Mouse (Mus musculus): Measurements from ENCODE around the gene Eml6. TPM values are rescaled to one million over a fixed set of nuclear protein-coding genes. Genes with fewer than 3 reads are reported as not detected.
A peak's percentile ranks its signal among the peaks of the same experiment; 100 is the strongest.

Eml6 gene
- 0.53 and 0.54 TPM in 2 replicates for polyA plus RNA-seq (2014; fragmentation: Nextera tagmentation; extraction: Ambion mirVana)

GRCm38 (mm10) chr11:30025835-30026472 is at the start of gene Eml6:
TSS of gene Eml6 (minus strand) at chr11:30026033.
- H3K4me2 ChIP-seq (replicated peaks; ENCODE audit: low read depth, low read length), result peak within 1 kb of the TSS; percentile 95
- peaks cover 25% of the 10 kb centered on the region for H3K27me3 ChIP-seq (ENCODE audit: control insufficient read depth, insufficient read depth, low read length)
- peak within 1 kb of the TSS; percentile 60 for H3K4me3 ChIP-seq (ENCODE audit: low read length)
- 1% methylated on average over 39 of the region's 39 CpGs for WGBS
- H3K4me1 ChIP-seq (ENCODE audit: control insufficient read depth, insufficient read depth, low read length), result 0 out of 2 replicates have a peak, but pooled peaks cover 6% of the 10 kb centered on the region
- no peaks in the 10 kb centered on the region for H3K9me3 ChIP-seq (ENCODE audit: control insufficient read depth, low read length)
- H3K27ac ChIP-seq (ENCODE audit: low read depth, low read length), result peak within 1 kb of the TSS; percentile 51; the same call in 1 of the 2 replicates
- peak within 1 kb of the TSS; percentile 66 for H3K9ac ChIP-seq (ENCODE audit: low read depth, low read length)
- ATAC-seq (ENCODE audit: low FRiP score, low TSS enrichment), result peak; percentile 99
- no peaks in the 10 kb centered on the region for H3K36me3 ChIP-seq (ENCODE audit: control insufficient read depth, insufficient read depth, low read length)

GRCm38 (mm10) chr11:30057299-30057698 is 31.5 kb upstream of the Eml6 start:
- 0 out of 2 replicates have a peak, but pooled peaks have one; percentile 57 for ATAC-seq (ENCODE audit: low FRiP score, low TSS enrichment)
- no peaks in the 10 kb centered on the region for H3K36me3 ChIP-seq (ENCODE audit: control insufficient read depth, insufficient read depth, low read length)
- no peak overlapping the region for H3K27ac ChIP-seq (ENCODE audit: low read depth, low read length)
- no peak overlapping the region for H3K9ac ChIP-seq (ENCODE audit: low read depth, low read length)
- no peaks in the 10 kb centered on the region for H3K27me3 ChIP-seq (ENCODE audit: control insufficient read depth, insufficient read depth, low read length)
- WGBS, result 49% methylated on average over 8 of the region's 8 CpGs
- H3K9me3 ChIP-seq (ENCODE audit: control insufficient read depth, low read length), result no peaks in the 10 kb centered on the region
- H3K4me3 ChIP-seq (ENCODE audit: low read length), result no peak overlapping the region
- no peak overlapping the region for H3K4me2 ChIP-seq (replicated peaks; ENCODE audit: low read depth, low read length)
- H3K4me1 ChIP-seq (ENCODE audit: control insufficient read depth, insufficient read depth, low read length), result no peaks in the 10 kb centered on the region

- no peak overlapping the region for H3K27ac ChIP-seq (ENCODE audit: low read depth, low read length)
- peaks cover 25% of the 10 kb centered on the region for H3K27me3 ChIP-seq (ENCODE audit: control insufficient read depth, insufficient read depth, low read length)
- peak overlapping the region; percentile 95 for H3K4me2 ChIP-seq (replicated peaks; ENCODE audit: low read depth, low read length)
- WGBS, result 3% methylated on average over 4 of the region's 4 CpGs
- H3K4me3 ChIP-seq (ENCODE audit: low read length), result peak overlapping the region; percentile 60
- H3K36me3 ChIP-seq (ENCODE audit: control insufficient read depth, insufficient read depth, low read length), result no peaks in the 10 kb centered on the region
- no peaks in the 10 kb centered on the region for H3K9me3 ChIP-seq (ENCODE audit: control insufficient read depth, low read length)
- 0 out of 2 replicates have a peak, but pooled peaks cover 6% of the 10 kb centered on the region for H3K4me1 ChIP-seq (ENCODE audit: control insufficient read depth, insufficient read depth, low read length)
- ATAC-seq (ENCODE audit: low FRiP score, low TSS enrichment), result no peak
- H3K9ac ChIP-seq (ENCODE audit: low read depth, low read length), result 0 out of 2 replicates have a peak overlapping the region, but pooled peaks have one; percentile 49
These were observed 689 bp downstream of the Eml6 start for GRCm38 (mm10) chr11:30025144-30025543.

- 0 out of 2 replicates have a peak, but pooled peaks have one; percentile 2 for ATAC-seq (ENCODE audit: low FRiP score, low TSS enrichment)
- H3K36me3 ChIP-seq (ENCODE audit: control insufficient read depth, insufficient read depth, low read length), result no peaks in the 10 kb centered on the region
- peaks cover 25% of the 10 kb centered on the region for H3K27me3 ChIP-seq (ENCODE audit: control insufficient read depth, insufficient read depth, low read length)
- H3K9ac ChIP-seq (ENCODE audit: low read depth, low read length), result peak overlapping the region; percentile 45; the same call in 1 of the 2 replicates
- H3K4me3 ChIP-seq (ENCODE audit: low read length), result peak overlapping the region; percentile 60
- WGBS, result under 1% methylated on average over 52 of the region's 57 CpGs
- no peak overlapping the region for H3K27ac ChIP-seq (ENCODE audit: low read depth, low read length)
- H3K4me2 ChIP-seq (replicated peaks; ENCODE audit: low read depth, low read length), result peak overlapping the region; percentile 95
- 0 out of 2 replicates have a peak, but pooled peaks cover 6% of the 10 kb centered on the region for H3K4me1 ChIP-seq (ENCODE audit: control insufficient read depth, insufficient read depth, low read length)
- no peaks in the 10 kb centered on the region for H3K9me3 ChIP-seq (ENCODE audit: control insufficient read depth, low read length)
These were observed 1.4 kb downstream of the Eml6 start for GRCm38 (mm10) chr11:30024261-30025071.

GRCm38 (mm10) chr11:29986257-29986656 is 39.6 kb downstream of the Eml6 start:
- H3K4me3 ChIP-seq (ENCODE audit: low read length), result no peak overlapping the region
- 69% methylated on average over 2 of the region's 2 CpGs for WGBS
- H3K27ac ChIP-seq (ENCODE audit: low read depth, low read length), result no peak overlapping the region
- no peaks in the 10 kb centered on the region for H3K4me1 ChIP-seq (ENCODE audit: control insufficient read depth, insufficient read depth, low read length)
- H3K27me3 ChIP-seq (ENCODE audit: control insufficient read depth, insufficient read depth, low read length), result no peaks in the 10 kb centered on the region
- H3K9me3 ChIP-seq (ENCODE audit: control insufficient read depth, low read length), result no peaks in the 10 kb centered on the region
- H3K9ac ChIP-seq (ENCODE audit: low read depth, low read length), result no peak overlapping the region
- H3K4me2 ChIP-seq (replicated peaks; ENCODE audit: low read depth, low read length), result no peak overlapping the region
- no peaks in the 10 kb centered on the region for H3K36me3 ChIP-seq (ENCODE audit: control insufficient read depth, insufficient read depth, low read length)
- ATAC-seq (ENCODE audit: low FRiP score, low TSS enrichment), result no peak

- H3K4me3 ChIP-seq (ENCODE audit: low read length), result no peak overlapping the region
- ATAC-seq (ENCODE audit: low FRiP score, low TSS enrichment), result no peak
- H3K9me3 ChIP-seq (ENCODE audit: control insufficient read depth, low read length), result no peaks in the 10 kb centered on the region
- no peak overlapping the region for H3K4me2 ChIP-seq (replicated peaks; ENCODE audit: low read depth, low read length)
- no peaks in the 10 kb centered on the region for H3K27me3 ChIP-seq (ENCODE audit: control insufficient read depth, insufficient read depth, low read length)
- no peak overlapping the region for H3K9ac ChIP-seq (ENCODE audit: low read depth, low read length)
- no peaks in the 10 kb centered on the region for H3K4me1 ChIP-seq (ENCODE audit: control insufficient read depth, insufficient read depth, low read length)
- WGBS, result 82% methylated on average over 1 of the region's 1 CpGs
- H3K27ac ChIP-seq (ENCODE audit: low read depth, low read length), result no peak overlapping the region
- no peaks in the 10 kb centered on the region for H3K36me3 ChIP-seq (ENCODE audit: control insufficient read depth, insufficient read depth, low read length)
These were observed 57.0 kb downstream of the Eml6 start for GRCm38 (mm10) chr11:29968874-29969273.

- H3K4me3 ChIP-seq (ENCODE audit: low read length), result no peak overlapping the region
- no peaks in the 10 kb centered on the region for H3K4me1 ChIP-seq (ENCODE audit: control insufficient read depth, insufficient read depth, low read length)
- H3K27ac ChIP-seq (ENCODE audit: low read depth, low read length), result no peak overlapping the region
- ATAC-seq (ENCODE audit: low FRiP score, low TSS enrichment), result no peak
- H3K36me3 ChIP-seq (ENCODE audit: control insufficient read depth, insufficient read depth, low read length), result no peaks in the 10 kb centered on the region
- WGBS, result 92% methylated on average over 5 of the region's 5 CpGs
- H3K9me3 ChIP-seq (ENCODE audit: control insufficient read depth, low read length), result no peaks in the 10 kb centered on the region
- H3K27me3 ChIP-seq (ENCODE audit: control insufficient read depth, insufficient read depth, low read length), result no peaks in the 10 kb centered on the region
- H3K4me2 ChIP-seq (replicated peaks; ENCODE audit: low read depth, low read length), result no peak overlapping the region
- no peak overlapping the region for H3K9ac ChIP-seq (ENCODE audit: low read depth, low read length)
These were observed 66.5 kb downstream of the Eml6 start for GRCm38 (mm10) chr11:29959366-29959765.

- H3K9ac ChIP-seq (ENCODE audit: low read depth, low read length), result no peak overlapping the region
- no peaks in the 10 kb centered on the region for H3K27me3 ChIP-seq (ENCODE audit: control insufficient read depth, insufficient read depth, low read length)
- H3K27ac ChIP-seq (ENCODE audit: low read depth, low read length), result no peak overlapping the region
- no peak overlapping the region for H3K4me2 ChIP-seq (replicated peaks; ENCODE audit: low read depth, low read length)
- H3K36me3 ChIP-seq (ENCODE audit: control insufficient read depth, insufficient read depth, low read length), result no peaks in the 10 kb centered on the region
- no peak overlapping the region for H3K4me3 ChIP-seq (ENCODE audit: low read length)
- H3K4me1 ChIP-seq (ENCODE audit: control insufficient read depth, insufficient read depth, low read length), result no peaks in the 10 kb centered on the region
- H3K9me3 ChIP-seq (ENCODE audit: control insufficient read depth, low read length), result no peaks in the 10 kb centered on the region
- no peak for ATAC-seq (ENCODE audit: low FRiP score, low TSS enrichment)
- 70% methylated on average over 3 of the region's 3 CpGs for WGBS
These were observed 81.2 kb downstream of the Eml6 start for GRCm38 (mm10) chr11:29944661-29945060.

- no peak overlapping the region for H3K4me3 ChIP-seq (ENCODE audit: low read length)
- no peak overlapping the region for H3K9ac ChIP-seq (ENCODE audit: low read depth, low read length)
- H3K27ac ChIP-seq (ENCODE audit: low read depth, low read length), result no peak overlapping the region
- no peak for ATAC-seq (ENCODE audit: low FRiP score, low TSS enrichment)
- H3K4me1 ChIP-seq (ENCODE audit: control insufficient read depth, insufficient read depth, low read length), result no peaks in the 10 kb centered on the region
- H3K4me2 ChIP-seq (replicated peaks; ENCODE audit: low read depth, low read length), result no peak overlapping the region
- H3K36me3 ChIP-seq (ENCODE audit: control insufficient read depth, insufficient read depth, low read length), result no peaks in the 10 kb centered on the region
- no peaks in the 10 kb centered on the region for H3K9me3 ChIP-seq (ENCODE audit: control insufficient read depth, low read length)
- H3K27me3 ChIP-seq (ENCODE audit: control insufficient read depth, insufficient read depth, low read length), result no peaks in the 10 kb centered on the region
- 100% methylated on average over 2 of the region's 2 CpGs for WGBS
These were observed 101.5 kb downstream of the Eml6 start for GRCm38 (mm10) chr11:29924332-29924731.

Data from kidney, embryonic 14.5 days (tissue).